Mouse (Mus musculus) urinary bladder, postnatal 10 days (tissue): ENCODE measurements around the gene Cnot11.
A peak's percentile ranks its signal among the peaks of the same experiment; 100 is the strongest.

Source experiments
- DNase-seq: peaks from one replicate; pipeline ENCODE4 v3.0.0; 2022; ENCODE audit warnings: low spot score

The Cnot11 gene

DNA sequence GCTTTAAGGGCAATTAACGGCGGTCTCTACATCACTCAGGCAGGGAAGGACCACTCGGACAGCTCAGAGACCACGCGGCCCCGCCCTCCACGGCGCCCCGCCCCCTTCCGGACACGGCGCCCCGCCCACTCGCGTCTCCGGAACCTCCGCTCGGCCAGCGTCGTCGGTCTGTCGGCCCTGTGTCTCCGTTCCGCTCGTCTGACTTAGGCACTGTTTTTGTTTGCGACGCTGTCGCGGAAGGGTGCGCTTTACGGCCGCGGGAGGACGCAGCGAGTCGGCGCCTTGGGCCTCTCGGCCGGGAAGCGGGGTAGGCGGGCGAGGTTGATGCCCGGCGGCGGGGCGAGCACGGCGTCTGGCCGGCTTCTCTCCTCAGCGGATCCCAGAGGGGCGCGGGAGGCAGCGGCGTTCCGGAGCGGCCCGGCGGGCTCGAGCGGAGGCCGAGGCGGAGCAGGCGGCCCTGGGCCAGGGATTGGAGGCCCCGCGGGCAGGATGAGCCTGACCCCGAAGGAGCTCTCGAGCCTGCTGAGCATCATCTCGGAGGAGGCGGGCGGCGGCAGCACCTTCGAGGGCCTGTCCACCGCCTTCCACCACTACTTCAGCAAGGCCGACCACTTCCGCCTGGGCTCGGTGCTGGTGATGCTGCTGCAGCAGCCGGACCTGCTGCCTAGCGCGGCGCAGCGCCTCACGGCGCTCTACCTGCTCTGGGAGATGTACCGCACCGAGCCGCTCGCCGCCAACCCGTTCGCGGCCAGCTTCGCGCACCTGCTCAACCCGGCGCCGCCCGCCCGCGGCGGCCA lies 921 bp downstream of the Cnot11 start:
- DNase-seq: peak; percentile 92

DNA sequence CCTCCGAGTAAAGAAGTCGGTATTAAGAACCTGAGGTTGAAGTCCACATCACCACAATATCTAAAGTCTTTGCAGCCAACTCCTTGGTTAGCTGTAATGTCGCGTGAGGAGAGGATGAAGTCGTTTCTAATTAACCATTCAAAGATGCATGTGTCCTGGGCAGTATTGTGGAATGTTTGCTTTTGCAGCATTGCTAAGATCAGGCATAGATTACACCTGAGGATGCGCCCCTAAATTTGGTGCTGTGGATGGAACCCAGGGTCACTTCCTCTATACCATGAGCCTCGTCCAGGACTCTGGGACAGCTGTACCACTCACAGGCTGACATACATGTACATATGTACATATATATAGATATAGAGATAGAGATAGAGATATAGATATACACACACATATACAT lies 1.9 kb downstream of the Cnot11 start:
- no peak for DNase-seq

DNA sequence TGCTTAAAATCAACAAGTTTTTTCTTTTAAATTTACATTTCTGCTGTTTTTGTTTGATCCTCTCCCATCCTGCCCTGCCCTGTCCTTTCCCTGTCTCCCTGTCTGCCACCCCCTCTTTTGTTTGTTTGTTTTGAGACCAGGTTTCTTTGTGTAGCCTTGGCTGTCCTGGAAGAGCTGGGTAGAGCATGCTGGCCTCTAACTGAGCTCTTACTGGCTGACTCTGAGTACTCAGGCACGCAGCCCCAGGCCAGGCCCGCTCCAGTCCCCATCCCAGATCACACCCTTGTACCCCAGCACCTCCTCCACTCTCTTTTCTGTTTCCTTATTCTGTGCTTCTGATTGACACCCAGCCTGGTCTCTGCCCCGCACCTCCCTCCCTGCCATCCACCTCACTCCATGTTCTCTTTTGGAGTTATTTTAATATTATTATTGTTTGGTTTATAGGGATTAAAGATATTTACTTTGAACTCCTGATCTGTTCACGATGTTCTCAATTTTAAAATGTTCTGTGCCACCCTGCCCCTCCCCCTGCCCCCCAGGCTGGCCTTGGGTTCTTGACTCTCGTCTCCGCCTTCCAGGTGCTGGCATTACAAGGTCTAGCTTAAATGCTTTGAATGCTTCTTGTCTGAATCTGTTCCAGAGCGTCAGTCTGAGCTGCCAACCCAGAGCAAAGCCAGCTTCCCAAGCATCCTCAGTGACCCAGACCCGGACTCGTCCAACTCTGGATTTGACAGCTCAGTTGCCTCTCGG lies 3.0 kb downstream of the Cnot11 start:
- DNase-seq: no peak

DNA sequence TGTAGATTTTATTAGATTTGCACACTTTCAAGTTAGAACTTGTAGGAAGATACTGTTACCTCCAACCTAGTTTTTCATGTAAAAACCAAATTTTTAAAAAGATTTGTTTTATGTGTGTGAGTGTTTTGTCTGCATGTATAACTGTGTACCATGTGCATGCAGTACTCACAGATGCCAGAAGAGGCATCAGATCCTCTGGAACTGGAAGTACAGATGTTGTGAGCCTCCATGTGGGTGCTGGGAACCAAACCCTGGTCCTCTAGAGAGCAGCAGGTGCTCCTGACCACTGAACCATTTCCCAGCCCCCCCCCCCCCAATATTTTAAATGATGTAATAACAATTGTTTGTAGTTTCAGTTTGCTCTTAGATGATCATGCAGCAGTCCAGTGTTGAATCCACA lies 5.8 kb downstream of the Cnot11 start:
- DNase-seq: no peak

DNA sequence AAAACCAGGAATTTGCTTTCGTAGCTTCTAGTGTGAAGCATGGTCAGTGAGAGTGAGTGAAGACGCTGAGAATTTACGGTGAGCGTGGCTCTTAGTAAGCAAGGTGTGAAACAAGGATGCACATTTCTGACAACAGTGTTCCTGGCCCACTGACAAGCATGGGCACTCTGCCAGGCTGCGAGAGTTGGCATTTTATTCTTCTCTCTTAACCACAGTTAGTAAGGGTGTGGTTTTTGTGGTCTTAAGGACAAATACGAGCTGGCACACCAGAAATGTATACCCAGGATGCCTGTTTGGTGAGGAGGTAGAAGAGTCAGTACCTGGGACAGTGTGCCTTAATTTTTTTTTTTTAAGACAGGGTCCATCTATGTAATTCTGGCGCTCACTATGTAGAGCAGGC lies 10.8 kb downstream of the Cnot11 start:
- DNase-seq: no peak

DNA sequence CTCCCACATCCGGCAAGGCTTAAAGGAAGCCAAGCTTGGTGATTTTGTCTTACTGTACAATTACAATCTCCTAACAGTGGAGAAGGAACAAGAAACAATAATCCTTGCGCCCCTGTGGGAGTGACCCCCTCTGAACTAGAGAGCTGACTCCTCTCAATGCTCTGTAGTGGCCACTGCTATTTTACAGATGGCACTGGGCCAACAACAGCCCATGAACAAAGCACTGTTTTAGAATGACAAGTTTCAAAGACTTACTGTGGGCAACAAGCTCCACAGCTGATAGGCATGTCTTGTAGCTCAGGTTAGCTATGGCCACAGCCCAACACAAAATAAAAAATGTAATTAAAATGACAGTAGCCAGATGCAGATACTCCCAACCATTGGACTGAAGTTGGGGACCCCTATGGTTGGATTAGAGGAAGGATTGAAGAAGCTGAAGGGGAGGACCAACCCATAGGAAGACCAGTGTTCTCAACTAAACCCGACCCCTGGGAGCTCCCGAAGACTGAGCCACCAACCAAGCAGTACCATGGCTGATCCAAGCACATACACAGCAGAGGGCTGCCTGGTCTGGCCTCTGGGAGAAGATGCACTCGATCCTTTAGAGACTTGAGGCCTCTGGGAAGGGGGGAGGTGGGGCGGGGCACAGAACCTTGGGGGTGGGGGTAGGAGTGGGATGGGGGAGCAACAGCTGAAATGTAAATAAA lies 11.5 kb downstream of the Cnot11 start:
- no peak for DNase-seq

DNA sequence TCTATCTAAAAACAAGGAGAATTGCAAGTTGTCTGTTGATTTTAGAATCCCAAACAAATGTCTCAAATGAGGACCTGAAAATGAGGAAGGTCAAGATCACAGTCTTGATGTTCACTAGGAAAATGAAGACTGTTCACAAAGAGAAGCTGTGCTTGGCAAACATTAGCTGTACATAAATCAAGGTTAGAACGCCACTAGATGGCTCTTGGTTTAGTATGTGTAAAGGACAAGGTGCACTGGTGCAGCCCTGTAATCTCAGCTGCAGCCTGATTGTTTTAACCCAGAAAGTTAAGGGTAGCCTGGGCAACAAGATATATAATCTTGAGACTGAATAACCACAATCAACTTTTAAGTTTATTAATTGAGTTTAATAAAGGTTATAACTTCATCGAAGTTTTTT lies 12.4 kb downstream of the Cnot11 start:
- DNase-seq: no peak

DNA sequence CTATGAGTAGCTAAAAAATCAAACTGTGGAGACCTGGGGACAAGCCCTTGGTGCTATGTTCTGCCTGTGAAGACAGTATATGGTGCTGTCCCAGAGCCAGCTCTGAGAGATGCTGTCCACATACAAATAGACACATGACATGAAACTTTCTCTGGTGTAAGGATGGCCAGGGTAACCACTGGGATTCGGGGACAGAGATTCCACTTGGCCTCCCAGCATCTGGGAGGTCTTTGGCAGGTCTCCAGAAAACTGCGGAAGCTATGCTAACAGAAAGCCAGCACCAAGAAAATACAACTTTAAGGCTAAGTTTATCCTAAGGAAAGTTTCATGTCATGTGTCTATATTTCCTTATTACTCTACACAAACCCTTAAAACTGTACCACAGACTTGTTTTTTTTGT lies 15.0 kb downstream of the Cnot11 start:
- no peak for DNase-seq

DNA sequence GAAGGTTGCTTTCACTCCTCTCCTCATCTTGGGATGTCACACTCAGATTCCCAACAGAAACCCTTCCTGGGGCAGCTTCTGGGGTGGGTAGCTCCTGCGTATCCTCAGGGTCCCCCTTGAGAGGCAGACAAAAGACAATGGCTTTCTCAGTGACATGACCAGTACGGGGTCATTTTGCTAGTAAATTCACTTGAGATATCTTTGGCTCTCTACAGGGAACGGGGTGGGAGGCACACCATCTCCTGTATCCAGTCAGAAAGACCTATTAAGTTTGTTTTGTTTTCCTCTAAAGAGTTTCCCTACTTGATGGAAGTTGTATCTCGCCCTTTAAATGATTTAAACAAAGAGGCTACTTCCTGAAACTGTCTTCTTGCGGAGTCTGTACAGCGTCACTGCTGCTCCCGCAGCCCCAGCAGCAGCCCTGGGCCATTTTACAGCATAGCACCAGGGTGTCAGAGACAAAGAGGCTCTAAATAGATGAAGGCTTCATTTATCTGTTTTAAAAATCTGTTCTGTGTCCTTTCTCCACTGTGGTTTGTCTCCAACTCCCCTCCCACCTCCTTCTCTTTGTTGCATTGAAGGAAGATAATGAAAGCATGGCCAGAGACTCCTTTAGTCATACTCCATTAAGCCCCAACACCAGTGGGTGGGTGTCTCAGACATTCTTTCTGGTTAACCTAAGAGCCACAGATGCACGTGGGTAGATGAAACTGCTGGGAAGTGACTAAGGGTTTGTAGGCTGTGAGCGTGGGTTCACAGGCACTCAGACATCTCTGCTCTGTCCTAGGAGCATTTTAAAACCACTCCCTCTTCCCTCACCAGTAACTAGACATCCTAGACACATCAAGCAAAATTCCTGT lies 21.0 kb downstream of the Cnot11 start:
- DNase-seq: no peak

DNA sequence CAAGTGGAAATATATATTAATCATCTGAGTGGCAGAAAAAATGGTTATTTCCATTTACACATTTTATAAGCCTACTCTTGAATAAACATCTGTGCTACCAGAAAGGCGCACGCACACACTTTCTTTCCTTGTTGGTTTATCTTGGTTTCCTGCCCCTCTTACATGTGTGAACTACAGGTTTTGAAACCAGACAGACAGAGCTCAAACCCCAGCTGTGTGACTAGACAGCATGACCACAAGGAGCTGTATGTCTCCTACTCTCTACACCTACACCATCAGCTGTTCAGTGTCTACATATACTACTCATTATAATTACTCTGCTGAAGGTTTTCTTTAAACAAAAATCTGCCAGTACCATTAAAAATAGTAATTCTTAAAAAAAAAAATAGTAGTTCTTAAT lies 24.2 kb downstream of the Cnot11 start:
- no peak for DNase-seq

DNA sequence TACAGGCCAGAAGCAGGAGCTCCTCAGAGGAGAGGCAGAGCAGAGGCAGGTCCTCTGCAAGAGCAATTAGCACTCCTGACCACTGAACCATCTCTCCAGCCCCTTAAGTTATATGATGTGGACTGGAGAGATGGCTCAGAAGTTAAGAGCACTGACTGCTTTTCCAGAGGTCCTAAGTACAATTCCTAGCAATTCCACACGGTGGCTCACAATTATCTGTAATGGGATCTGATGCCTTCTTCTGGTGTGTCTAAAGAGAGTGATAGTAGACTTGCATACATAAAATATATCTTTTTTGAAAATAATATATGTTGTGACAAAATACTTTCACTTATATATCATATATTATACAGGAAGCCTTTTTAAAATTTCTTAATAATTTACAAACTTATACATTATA lies 27.1 kb downstream of the Cnot11 start:
- DNase-seq: no peak

DNA sequence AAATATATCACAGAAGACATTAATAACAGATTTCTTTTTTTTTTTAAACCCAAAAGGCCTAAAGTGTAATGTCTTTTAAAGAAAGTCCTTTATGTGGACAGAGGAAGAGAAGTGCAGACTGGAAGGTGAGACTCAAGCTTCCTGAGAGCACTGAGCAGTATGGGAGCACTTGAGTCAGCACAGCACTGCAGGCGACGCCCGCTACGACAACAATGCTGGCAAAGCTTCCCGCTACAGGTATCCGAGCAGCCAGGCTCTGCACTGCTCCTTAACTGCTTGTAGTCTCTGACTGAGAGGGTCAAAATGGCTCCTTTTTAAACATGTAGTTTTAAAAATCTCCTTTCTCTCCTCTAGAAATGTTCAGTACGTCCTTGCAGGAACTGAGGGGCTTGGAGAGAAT lies 28.4 kb downstream of the Cnot11 start:
- DNase-seq: no peak

DNA sequence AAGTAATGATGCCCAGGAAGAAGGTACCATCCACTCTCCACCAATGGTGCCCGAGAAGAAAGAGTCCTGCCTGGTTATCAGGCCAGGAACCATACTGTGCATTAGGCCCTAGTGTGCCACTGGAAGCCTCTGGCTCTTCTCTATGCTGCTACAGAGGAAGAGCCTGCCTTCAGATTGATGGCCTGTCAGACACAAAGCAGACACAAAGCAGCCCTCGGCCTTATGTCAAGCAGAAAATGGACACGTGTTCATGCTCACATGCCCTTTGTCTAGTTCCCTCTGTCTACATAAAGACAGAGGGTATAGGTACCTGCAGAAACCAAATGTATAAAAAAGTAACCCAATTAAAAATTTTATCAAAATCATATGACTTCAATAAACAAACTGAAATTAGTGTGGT lies 29.8 kb downstream of the Cnot11 start:
- DNase-seq: no peak

DNA sequence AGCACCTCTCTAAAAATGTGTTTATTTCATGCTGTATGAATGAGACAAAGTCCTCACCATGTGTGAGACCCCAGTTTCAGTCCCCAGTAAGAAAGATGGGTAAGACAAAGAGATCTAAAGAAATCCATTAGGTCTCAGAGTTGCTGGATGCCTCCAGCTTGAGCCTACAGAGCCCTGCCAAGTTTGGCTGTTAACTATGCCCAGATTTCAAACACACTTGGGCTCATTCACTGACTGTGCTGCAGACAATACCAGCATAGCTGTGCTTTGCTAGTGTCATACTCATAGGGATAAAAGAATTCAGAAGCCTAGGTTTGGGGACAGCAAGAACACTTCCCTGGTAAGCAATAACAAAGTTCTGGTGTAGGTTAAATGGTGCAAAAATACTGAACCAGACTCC lies 33.3 kb downstream of the Cnot11 start:
- DNase-seq: no peak

DNA sequence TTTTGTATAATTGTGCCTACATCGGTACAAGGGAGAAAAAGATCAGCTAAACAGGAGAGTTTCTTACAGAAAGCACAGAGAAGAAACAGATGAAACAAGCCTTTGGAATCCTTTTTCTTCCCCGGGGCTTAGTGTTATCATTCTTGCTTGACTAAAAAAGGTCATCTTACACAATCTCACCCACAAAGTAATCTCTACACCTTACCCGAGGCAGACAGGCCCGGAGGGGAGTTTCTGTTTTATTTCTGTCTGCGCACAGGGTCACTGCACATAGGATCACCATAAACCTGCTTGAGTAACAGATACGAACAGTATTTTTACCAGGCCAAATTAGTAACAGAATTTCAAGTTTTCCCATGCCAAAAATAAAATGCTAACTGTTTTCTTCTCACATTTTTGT lies 36.9 kb downstream of the Cnot11 start:
- no peak for DNase-seq

DNA sequence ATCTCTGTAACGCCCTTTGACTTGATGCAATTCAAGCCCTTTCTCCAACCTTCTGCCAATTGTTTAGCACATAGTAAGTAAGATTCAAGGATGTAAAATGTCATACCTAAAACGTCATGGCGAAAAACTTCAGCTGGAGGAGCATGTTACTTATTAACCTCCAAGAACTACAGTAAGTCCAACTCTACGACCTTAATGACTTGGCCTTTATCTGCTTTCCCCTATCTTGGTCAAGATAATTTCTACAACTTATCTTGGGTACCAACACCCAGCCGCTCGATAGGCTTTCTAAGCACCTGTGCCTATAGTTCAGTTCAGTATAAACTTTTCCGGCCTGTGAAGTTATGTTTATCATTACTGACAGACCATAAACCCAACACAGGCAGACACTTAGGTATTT lies 39.1 kb downstream of the Cnot11 start:
- DNase-seq: no peak

DNA sequence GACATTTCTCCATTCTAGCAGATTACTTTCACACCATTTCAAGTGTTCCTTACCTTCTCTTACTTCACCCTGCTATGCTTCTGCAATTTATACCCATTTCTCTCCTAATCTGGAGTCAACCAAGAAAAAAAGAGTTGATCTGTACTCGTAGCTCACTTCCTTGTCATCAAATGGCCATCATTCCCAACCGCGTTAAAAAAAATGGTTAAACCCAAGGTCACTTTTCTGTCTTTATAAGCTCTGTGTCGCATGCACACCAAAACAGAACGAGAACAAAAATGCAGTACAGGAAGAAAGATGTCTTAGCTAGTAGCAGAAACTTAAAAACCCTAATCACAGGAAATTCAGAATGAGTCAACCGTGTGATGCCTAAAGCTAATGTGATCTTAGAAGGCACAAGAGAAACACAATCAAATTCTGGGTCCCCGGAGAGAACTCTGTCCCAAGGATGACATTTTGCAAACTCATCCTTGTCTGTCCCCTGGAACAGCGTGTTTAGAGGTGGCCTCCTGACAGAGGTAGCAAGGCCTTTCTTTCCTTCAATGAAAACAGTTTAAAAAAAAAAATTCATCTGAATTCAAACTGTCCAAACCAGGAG lies 41.1 kb downstream of the Cnot11 start:
- DNase-seq: no peak

DNA sequence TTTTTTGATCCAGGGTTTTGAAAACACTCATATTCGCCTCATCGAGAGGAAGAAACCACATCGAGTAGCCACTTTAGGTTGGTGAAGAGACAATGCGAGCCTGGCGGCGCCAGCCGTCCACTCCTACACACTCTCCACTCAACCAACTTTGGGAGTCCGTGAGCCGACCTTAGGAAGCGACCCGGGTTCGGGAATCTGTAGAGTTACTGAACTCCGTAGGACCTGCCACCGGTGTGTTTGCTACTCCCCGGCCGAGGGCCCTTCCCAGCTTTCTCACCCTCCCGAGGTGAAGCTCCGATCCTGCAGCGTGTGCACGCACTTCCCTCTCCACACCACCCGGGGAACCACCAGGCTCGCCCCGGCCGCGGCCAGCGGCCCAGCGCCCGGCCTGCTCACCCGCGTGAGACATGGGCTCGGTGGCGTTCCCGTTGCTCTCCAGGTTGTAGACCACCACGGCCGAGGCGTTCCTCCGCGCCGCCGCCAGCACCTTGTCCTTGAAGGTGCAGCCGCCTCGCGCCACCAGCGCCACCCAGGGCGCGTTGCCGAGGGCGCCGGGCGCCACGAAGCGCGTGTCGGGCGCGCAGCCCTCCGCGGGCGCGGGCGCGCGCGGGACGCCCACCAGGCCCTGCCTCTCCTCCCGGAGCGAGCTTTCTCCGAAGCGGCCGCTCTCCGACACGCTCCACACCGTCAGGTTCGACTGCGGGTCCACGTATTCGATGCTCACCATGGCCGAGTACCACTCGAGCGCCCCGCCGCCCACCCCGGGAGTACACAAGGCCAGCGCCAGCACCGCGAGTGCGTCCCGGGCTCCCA lies 41.8 kb downstream of the Cnot11 start:
- peak; percentile 20 for DNase-seq

DNA sequence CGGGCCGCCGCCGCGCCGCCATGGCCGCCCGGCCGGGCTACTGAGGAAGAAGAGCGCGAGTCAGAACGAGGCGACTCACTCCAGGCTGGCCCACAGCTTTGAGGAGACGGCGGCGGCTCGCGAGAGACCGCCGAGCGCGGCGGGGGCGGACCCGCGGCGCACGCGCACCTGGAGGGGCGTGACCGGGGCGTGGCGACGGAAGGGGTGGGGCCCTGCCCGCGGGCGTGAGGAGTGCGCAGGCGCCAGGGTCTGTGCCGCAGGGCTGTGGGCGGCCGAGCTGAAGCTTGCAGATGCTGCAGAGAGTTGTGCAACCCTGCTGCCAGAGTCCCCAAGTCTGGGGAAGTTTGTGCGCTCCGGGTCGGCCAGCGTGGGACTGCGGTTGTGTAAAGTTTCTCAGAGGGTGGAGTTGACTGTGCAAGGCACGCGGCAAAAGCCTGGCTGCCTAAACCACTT lies 42.5 kb downstream of the Cnot11 start, which contains the start of gene Rnf149:
Rnf149 (minus strand) TSS at position 153 of the 453 bp plus-strand sequence.
- DNase-seq: peak; percentile 93

DNA sequence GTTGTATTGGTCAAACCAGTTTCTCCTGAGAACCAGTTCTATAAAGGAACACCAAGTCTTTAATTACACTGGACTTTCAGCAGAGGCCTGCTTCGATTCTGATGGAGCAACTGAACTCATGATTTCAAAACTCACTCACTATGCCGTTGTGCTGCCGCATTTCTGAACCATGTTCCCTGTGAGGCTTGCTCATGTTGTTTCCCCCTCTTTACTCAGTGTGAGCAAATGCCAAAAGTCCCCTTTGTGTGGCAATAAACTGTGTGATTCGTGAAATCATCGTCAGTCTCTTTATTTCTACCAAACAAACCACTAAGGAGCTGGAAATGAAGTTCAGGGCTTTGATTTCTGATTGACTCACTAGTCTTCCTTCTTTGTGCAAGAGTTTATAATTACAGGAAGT lies 43.7 kb downstream of the Cnot11 start:
- DNase-seq: no peak

DNA sequence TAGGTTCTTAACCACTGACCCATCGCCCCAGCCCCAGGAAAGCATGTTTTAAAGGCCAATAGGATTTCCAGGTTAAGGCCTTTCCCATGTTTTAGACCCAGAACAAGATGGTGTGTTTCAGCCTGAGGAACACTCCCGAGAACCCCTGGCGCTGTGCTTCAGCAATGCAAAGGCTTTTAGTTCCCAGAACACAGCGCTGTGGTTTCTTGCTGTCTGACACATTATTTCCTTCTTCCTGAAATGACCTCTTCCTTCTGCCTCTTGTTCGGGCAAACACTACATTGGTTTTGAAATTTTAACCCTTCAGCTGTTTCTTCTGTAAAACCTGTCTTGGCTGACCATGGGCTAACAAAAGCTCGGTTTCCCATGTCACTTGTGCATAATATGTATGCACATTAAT lies 44.3 kb downstream of the Cnot11 start:
- DNase-seq: no peak
